Mouse (Mus musculus) urinary bladder, adult 18-20 months (tissue): ENCODE results near the gene Adar.
"Not testable (repeated sequence)": the region's sequence is repeated elsewhere in the genome, so short reads cannot be mapped to it uniquely, and the experiment has no call there.

ENCODE experiments used
- DNase-seq, 2 experiments: peaks; one replicate each; pipeline ENCODE4 v3.0.0; 2022; ENCODE audit warnings: low spot score in 2 of 2, mixed read lengths in 2 of 2

Gene Adar

DNA sequence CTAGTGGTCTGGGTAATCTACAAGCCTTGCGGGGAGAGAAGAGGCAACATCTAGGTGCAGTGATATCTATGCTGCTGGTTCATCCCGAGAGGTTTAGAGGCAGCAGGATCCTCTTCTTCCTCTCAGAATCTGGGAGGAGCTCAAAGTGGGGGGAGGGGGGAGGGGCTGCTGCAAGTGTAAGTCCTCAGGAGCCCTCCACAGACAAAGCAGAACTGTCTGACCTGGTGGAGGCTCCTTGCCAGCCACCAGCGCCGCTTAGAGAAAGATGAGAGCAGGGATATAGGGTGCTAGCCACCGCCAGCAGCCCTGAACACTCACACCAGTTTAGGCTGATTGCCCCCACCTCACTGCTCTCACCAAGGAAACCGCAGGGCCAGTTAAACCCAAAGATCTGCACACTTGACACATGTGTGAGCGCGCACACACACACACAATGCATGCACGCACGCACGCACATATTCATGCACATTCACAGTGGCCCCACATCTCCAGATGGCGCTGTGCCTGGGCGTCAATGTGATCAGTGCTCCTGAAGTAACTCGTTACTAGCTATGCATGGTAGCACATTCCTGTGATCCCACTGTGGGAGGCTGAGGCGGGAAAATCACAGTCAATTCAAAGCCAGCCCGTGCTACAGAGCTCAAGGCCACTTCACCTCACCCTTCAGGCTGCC, 74.0 kb downstream of the Adar start:
- DNase-seq = no peak

DNA sequence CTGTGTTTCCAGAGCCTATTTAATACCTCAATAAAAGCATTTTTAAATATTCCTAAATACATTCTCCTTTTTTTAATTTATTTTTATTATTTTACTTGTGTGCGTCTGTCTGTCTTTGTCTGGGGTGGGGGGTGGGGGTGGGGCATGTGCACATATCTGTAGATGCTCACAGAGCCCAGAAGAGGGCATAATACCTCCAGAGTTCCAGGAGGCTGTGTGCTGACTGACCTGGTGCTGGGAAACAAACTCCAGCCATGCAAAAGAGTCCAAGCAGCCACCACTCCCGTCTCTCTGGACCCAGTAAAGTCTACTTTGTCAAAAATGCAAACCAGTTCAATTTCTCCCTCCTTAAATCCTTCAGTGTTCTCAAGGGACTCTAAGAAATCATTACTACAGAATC, 79.8 kb downstream of the Adar start:
- DNase-seq = no peak

DNA sequence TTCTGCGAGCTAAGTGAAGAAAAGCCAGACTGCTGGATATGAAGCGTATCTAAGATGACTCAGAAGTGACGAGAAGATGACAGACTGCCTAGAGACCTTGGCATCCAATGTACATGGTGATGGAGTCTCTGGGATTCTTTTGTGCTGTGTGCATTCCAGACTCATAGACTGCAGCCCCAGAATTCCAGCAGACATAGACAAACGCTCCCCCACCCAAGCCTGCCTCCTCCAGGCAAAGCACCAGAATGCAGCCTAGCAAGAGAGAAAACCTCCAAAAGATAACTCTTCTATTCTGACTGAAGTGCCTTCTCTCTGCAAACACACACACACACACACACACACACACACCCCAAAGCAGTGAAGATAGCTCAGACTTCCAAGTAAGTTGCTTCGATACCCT, 80.9 kb downstream of the Adar start:
- DNase-seq = no peak

DNA sequence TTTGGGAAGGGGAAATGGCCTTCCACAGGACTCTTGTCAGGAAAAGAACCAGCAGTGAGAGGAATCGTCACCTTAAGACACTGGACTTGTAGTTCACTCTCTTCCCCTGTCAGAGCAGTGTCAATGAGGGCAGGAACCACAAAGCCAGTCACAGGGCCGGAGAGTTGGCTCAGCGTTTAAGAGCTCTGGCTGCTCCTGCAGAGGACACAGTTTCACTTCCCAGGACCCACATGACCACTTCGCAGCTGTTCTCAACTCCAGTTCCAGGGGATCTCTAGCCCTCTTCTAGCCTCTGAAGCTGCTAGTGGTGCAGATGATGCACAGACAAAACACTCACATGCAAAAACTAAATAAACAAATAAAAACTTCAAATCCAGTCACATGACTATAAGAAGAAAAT, 81.5 kb downstream of the Adar start:
- DNase-seq = no peak

DNA sequence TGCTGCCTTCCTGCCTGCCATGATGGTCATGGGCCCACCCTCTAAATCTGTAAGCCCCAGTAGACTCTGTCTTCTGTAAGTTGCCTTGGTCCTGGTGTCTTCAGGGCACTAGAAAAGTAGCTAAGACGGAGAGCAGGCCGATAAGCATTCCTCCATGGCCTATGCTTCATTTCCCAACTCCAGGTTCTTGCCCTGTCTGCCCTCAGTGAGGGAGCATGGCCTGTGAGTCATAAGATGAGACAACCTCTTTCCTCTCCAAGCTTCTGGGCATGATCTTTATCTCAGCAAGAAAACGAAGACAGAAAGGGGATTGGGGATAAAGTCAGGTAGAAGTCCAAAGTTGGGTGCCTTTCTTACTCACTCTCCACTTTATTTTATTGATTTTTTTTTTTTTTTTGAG, 83.7 kb downstream of the Adar start:
- no peak for DNase-seq

DNA sequence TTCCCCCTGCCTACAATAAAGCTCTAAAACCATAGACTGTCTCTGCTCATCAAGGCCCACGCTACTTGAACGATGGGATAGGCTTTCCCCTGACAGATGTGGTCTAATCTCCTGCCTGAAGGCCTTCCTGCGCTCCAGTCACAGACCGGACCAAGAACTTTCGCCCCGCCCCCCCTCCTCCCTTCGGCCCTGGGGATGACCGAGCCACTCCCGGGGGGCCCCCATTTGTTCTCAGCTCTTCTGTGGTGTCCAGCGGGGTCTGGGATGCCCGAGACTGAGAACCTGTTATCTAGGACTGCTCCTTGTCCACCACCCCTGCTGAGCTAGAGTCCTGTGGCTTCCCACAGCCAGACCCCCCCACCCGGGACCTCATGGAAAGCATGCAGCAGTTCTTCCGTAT, 84.7 kb downstream of the Adar start:
- DNase-seq = no peak

DNA sequence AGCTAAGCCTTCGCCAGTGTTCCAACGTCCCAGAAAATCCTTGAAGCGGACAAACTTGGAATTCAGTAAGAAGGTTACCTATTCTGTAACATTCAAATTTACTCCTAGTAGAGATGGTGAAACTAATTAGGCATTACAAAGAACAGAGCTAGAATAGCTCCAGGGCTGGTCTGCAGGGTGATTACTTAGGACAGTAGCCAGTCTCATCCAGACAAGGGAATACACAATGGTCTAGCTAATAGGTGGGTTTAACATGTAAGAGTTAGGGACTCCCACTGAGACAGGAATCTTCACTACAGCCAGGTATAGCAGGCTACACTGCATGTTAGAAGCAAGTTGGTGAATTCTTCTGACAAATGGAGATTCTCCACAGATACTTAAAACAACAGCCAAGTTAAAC, 85.3 kb downstream of the Adar start:
- DNase-seq = not testable (repeated sequence)

DNA sequence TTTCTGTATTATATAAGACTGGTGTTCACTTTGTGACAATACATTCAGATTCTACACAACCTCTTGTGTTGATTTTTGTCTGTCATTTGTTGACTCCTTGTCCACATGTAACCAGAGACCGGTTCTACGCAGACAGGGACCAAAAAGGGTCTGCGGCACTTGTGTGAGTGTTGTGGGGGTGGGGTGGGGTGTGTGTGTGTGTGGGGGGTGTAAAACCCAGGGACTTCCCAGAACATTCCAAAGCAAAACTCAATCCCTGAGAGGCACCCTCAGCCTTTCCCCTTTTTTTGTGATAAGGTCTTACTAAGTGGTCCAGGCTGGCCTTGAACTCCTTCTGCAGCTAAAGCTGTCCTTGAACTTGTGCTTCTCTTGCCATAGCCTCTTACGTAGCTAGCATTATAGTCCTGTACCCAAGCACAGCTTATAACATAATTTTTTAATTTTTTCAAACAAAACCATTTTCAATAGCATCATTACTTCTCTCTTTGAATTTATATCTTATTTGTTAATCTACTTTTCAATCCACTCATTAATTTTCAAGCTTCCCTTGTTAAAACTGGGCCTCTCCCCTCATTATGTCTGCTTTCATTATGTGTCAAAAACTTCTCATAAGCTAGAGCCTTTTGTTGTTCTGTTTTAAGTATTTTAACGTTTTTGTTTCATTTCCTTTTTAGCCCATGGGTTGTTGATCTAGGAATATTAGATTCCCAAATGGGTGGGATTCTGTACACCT, 86.1 kb downstream of the Adar start:
- DNase-seq = no peak

DNA sequence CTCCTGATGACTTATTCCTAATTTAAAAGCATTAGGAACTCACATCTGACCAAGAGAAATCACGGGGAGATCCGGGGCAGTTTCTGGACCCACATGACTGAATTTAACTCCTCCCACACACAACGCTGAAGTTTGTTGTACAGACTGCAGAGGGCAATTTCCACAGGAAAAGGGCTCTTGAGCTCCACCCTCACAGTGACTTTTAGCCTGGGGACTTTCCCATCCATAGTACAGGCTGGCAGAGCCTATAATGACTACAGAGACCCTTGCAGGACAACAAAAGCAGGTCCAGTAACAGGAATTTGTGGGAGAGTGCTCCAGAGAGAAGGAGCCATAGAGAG, 86.7 kb downstream of the Adar start:
- DNase-seq = no peak

DNA sequence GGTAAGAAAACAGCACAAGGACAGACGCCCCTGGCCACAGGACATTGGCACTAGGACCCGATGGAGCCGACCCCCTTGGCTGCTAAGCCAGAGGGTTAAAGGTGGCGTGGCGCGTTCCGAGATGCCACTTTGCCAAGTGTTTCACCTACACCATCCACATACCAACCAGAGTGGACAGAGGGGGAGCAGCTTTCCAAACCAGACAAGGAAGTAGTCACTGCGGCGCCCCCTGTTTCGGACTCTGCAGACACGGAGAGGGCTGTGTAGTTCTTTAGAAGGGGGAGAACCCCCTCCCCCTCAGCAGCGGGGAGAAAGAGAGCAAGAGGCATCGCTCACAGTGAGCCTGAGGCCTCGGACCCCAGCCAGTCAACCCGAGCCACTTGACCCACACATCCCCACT, 88.1 kb downstream of the Adar start:
- no peak for DNase-seq
